In the genomic region with DNA sequence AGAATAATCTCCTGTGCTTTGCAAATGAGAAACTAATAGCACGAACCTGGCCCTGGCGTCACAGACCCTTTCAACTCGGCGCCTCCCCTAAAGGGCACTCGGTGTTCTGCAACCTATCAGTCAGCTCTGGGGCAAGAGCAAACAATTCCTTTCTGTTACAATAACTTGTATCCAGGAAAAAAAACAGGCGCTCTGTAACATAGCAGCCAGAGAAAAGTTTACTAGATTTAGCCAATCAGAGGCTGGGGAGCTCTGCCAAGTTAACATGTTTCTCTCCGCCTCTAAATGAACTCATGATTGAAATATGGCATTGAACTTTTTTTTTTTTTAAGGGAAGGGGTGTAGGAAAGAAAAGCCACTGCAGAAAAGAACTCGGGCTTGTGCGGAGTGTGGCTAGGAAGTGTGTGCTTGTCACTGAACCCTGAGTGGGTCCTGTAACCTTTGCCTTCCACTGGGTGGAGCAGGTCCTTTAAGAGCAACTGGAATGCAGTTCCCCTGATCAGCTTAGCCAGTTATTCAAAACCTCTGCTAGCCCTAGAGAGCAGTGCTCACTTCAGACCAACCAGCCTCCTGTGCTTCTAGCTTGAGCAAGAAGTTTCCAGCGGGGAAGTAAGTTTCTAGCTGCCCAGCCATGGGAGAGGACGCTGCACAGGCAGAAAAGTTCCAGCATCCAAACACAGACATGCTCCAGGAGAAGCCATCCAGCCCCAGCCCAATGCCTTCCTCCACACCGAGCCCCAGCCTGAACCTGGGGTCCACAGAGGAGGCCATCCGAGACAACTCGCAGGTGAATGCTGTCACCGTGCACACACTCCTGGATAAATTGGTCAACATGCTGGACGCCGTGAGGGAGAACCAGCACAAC, we compare ENCODE assay signal across 8 mouse cellular contexts. TPM values are rescaled to one million over a fixed set of nuclear protein-coding genes. Genes with fewer than 3 reads are reported as not detected.
DNase-seq lines count a peak whose midpoint lies in the region; ATAC-seq and TF ChIP-seq lines count a peak whose summit lies in the region.

A gene (plus strand): TSS at position 372 of the 865 bp plus-strand sequence.

- no peak for TF ChIP-seq POLR2A in small intestine, adult 2 months (IDR thresholded peaks at IDR 0.05; ENCODE audit: low read depth, low read length)

- H3K4me2 ChIP-seq in hindbrain, postnatal 0 days (ENCODE audit: low read depth, low read length): peak within 1 kb of the TSS; percentile 34
- peak within 1 kb of the TSS; percentile 49 for H3K4me2 ChIP-seq in liver, embryonic 16.5 days (ENCODE audit: low read depth, low read length)

- H3K27ac ChIP-seq in hindbrain, postnatal 0 days: peak within 1 kb of the TSS; percentile 66
- peak within 1 kb of the TSS; percentile 63 for H3K27ac ChIP-seq in liver, embryonic 16.5 days (ENCODE audit: low read length)
- H3K27ac ChIP-seq in small intestine, adult 2 months (ENCODE audit: insufficient read depth, low read depth, low read length): peak within 1 kb of the TSS; percentile 82

- ATAC-seq in hindbrain, postnatal 0 days: peak; percentile 61
- ATAC-seq in liver, embryonic 16.5 days (ENCODE audit: low read depth): peak; percentile 75

- 0 out of 2 replicates have a peak within 1 kb of the TSS, but pooled peaks have one; percentile 8 for H3K4me3 ChIP-seq in hindbrain, postnatal 0 days (ENCODE audit: low read length)
- peak within 1 kb of the TSS; percentile 46 for H3K4me3 ChIP-seq in liver, embryonic 16.5 days (ENCODE audit: low read depth, low read length)
- H3K4me3 ChIP-seq in small intestine, adult 2 months (ENCODE audit: low read depth, low read length): peak within 1 kb of the TSS; percentile 73

- peak within 1 kb of the TSS; percentile 33; the same call in 1 of the 2 replicates for H3K9ac ChIP-seq in hindbrain, postnatal 0 days (replicated peaks; ENCODE audit: low read length)
- peak within 1 kb of the TSS; percentile 39; the same call in 1 of the 2 replicates for H3K9ac ChIP-seq in liver, embryonic 16.5 days (ENCODE audit: low read depth, low read length)

- DNase-seq in 3134 (ENCODE audit: extremely low read depth, insufficient read length, low spot score): peak; percentile 79
- peak; percentile 69 for DNase-seq in adrenal gland, postnatal 14 days
- peak; percentile 25 to 26 for DNase-seq in gastrocnemius, adult 8-10 months (ENCODE audit: low spot score in 2 of 2)
- DNase-seq in hindbrain, postnatal 0 days (ENCODE audit: low spot score): peak; percentile 14
- DNase-seq in thymus, postnatal 10 days (ENCODE audit: low spot score in 2 of 2): no peak
- DNase-seq in layer of hippocampus, adult 8-10 months (ENCODE audit: low spot score in 2 of 2): no peak

- H3K9me3 ChIP-seq in hindbrain, postnatal 0 days (ENCODE audit: low read length): no peaks in the 10 kb centered on the region
- H3K9me3 ChIP-seq in liver, embryonic 16.5 days (replicated peaks; ENCODE audit: control insufficient read depth, low read length): no peaks in the 10 kb centered on the region

- H3K4me1 ChIP-seq in hindbrain, postnatal 0 days (ENCODE audit: insufficient read depth, low read length): no peaks in the 10 kb centered on the region; the same call in 1 of the 2 replicates
- H3K4me1 ChIP-seq in liver, embryonic 16.5 days (ENCODE audit: control insufficient read depth, low read depth, low read length): no peaks in the 10 kb centered on the region
- no peaks in the 10 kb centered on the region for H3K4me1 ChIP-seq in small intestine, adult 2 months (ENCODE audit: control insufficient read depth, insufficient read depth, insufficient read length, low read length)

- no peaks in the 10 kb centered on the region for H3K27me3 ChIP-seq in hindbrain, postnatal 0 days (ENCODE audit: insufficient read depth, low read length)
- no peaks in the 10 kb centered on the region for H3K27me3 ChIP-seq in liver, embryonic 16.5 days (ENCODE audit: control insufficient read depth, insufficient read depth, low read depth, low read length)
- H3K27me3 ChIP-seq in small intestine, adult 2 months (ENCODE audit: control insufficient read depth, insufficient read depth, low read length): no peaks in the 10 kb centered on the region

- no peaks in the 10 kb centered on the region for H3K36me3 ChIP-seq in hindbrain, postnatal 0 days (ENCODE audit: insufficient read depth, low read length)
- no peaks in the 10 kb centered on the region for H3K36me3 ChIP-seq in liver, embryonic 16.5 days (ENCODE audit: control insufficient read depth, insufficient read depth)
- no peaks in the 10 kb centered on the region for H3K36me3 ChIP-seq in small intestine, adult 2 months (ENCODE audit: control insufficient read depth, insufficient read depth, low read length)

- no peak for TF ChIP-seq CTCF in hindbrain, postnatal 0 days (IDR thresholded peaks at IDR 0.05; ENCODE audit: low read depth)
- no peak for TF ChIP-seq CTCF in small intestine, adult 2 months (IDR thresholded peaks at IDR 0.05; ENCODE audit: extremely low read depth, insufficient read length, insufficient replicate concordance, low read depth, low read length)

- WGBS in hindbrain, postnatal 0 days: 55% methylated on average over 17 of the region's 17 CpGs
- 35% methylated on average over 17 of the region's 17 CpGs for WGBS in liver, embryonic 16.5 days (ENCODE audit: insufficient replicate concordance)
- 23% methylated on average over 17 of the region's 17 CpGs for WGBS in small intestine, adult 2 months

RNA-seq across cellular contexts. Expression of the gene that starts here (rescaled TPM):
- total RNA-seq in adrenal gland, postnatal 14 days (2021): 95.5 and 125 TPM in 2 replicates
- total RNA-seq in gastrocnemius, adult 8-10 months (2022): 10 to 100 TPM; 20.8 to 33.0 (median 25.0) TPM
- total RNA-seq in hindbrain, postnatal 0 days (2014; rRNA removed): 8.5 and 8.6 TPM in 2 replicates
- polyA plus RNA-seq in hindbrain, postnatal 0 days (2015; fragmentation: Nextera tagmentation; extraction: Ambion mirVana): 9.5 and 10.6 TPM in 2 replicates
- 23.7 and 24.9 TPM in 2 replicates for polyA plus RNA-seq in liver, embryonic 16.5 days (2015; fragmentation: Nextera tagmentation; extraction: Ambion mirVana)
- 7.5 and 10.1 TPM in 2 replicates for polyA plus RNA-seq in small intestine, adult 2 months (2012; rRNA removed)
- 1 to 10 TPM; 6.7 to 9.4 (median 8.4) TPM for total RNA-seq in layer of hippocampus, adult 8-10 months (2022)

Comparison
In these comparisons a context has a peak if more than half of its experiments do, and no peak if none do; other contexts are left out.
1. DNase-seq: peak in 3134 (single experiment), adrenal gland, postnatal 14 days (single experiment), gastrocnemius, adult 8-10 months (2 of 2) and hindbrain, postnatal 0 days (single experiment); none in thymus, postnatal 10 days (0 of 2) and layer of hippocampus, adult 8-10 months (0 of 2).
2. H3K4me3 ChIP-seq: peak in every context shown above with its lines; median percentile 73 in small intestine, adult 2 months; 46 in liver, embryonic 16.5 days; 8 in hindbrain, postnatal 0 days.
3. Peak in every context shown above with its lines, with median percentiles within 50 percentile points of each other: H3K27ac ChIP-seq.